Mouse (Mus musculus): ENCODE measurements around the gene Mta2. TPM values are rescaled to one million over a fixed set of nuclear protein-coding genes. Genes with fewer than 3 reads are reported as not detected.

Mta2 gene
- polyA plus RNA-seq, 1 experiment from 2014 or later: 171 TPM

DNA sequence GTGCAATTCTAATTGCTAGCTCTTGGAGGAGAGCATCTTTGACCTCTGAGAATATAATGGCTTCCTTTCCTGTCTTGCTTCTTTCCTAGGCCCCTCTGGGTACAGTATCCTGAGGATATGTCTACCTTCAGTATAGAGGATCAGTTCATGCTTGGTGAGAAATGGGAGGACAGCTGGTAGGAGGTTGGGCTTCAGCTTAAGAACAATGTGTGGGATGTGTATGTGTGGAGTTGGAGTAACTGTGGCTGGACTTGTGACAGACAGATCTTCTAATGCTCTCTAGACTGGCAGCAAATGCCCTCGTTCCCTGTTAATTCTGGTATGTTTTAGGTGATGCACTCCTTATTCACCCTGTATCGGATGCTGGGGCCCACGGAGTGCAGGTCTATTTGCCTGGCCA, 27.5 kb upstream of the Mta2 start:
- no peaks in the 10 kb centered on the region for H3K4me1 ChIP-seq
- H3K9ac ChIP-seq (replicated peaks): no peak overlapping the region
- H3K27me3 ChIP-seq: no peaks in the 10 kb centered on the region
- no peak overlapping the region for H3K4me3 ChIP-seq
- no peak for ATAC-seq (replicated peaks)
- H3K4me2 ChIP-seq (replicated peaks): no peak overlapping the region
- no peak overlapping the region for H3K27ac ChIP-seq (replicated peaks)
- 95% methylated on average over 3 of the region's 3 CpGs for WGBS
- H3K9me3 ChIP-seq: no peaks in the 10 kb centered on the region
- H3K36me3 ChIP-seq: peaks cover 77% of the 10 kb centered on the region

DNA sequence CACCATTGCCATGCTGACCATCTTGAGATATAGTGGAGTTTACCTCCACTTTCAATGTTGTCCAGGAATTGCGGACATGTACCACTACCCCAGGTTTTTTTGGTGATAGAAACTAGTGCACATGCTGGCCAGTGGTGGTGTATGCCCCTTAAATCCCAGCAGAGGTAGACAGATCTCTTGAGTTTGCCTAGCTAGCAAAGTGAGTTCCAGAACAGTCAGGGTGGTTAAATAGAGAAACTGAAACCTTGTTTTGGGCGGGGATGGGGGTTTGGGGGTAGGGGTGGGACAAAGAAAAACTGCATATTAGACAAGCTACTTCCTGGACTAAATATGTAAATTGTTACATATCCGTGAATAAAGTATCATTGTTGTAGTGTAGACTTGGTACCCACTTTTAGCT, 22.7 kb upstream of the Mta2 start:
- 95% methylated on average over 3 of the region's 3 CpGs for WGBS
- H3K9ac ChIP-seq (replicated peaks): no peak overlapping the region
- no peak overlapping the region for H3K27ac ChIP-seq (replicated peaks)
- no peak overlapping the region for H3K4me2 ChIP-seq (replicated peaks)
- H3K4me3 ChIP-seq: no peak overlapping the region
- peaks cover 29% of the 10 kb centered on the region for H3K36me3 ChIP-seq
- H3K4me1 ChIP-seq: peaks cover 18% of the 10 kb centered on the region
- no peak for ATAC-seq (replicated peaks)
- no peaks in the 10 kb centered on the region for H3K9me3 ChIP-seq
- H3K27me3 ChIP-seq: no peaks in the 10 kb centered on the region

- Histone ChIP-seq H3K4me3 (peak overlapping the region; percentile 74), H3K9ac (replicated peaks) (peak overlapping the region; percentile 81), H3K27ac (replicated peaks) (peak overlapping the region; percentile 85), H3K9me3 (no peaks in the 10 kb centered on the region), H3K4me2 (replicated peaks) (peak overlapping the region; percentile 68), H3K36me3 (peaks cover 26% of the 10 kb centered on the region), H3K27me3 (no peaks in the 10 kb centered on the region), H3K4me1 (peaks cover 18% of the 10 kb centered on the region)
- 0 out of 2 replicates have a peak, but pooled peaks have one; percentile 10 for ATAC-seq (replicated peaks)
- WGBS: 68% methylated on average over 6 of the region's 6 CpGs
Measured at GRCm38 (mm10) chr19:8919684-8920072, 22.0 kb upstream of the Mta2 start.

GRCm38 (mm10) chr19:8920073-8920736, 21.5 kb upstream of the Mta2 start, which contains the start of gene B3gat3:
Gene B3gat3, plus strand, starts transcription at chr19:8920374.
- Histone ChIP-seq H3K27me3 (no peaks in the 10 kb centered on the region), H3K4me3 (peak within 1 kb of the TSS; percentile 74), H3K36me3 (peaks cover 21% of the 10 kb centered on the region), H3K4me1 (peaks cover 18% of the 10 kb centered on the region), H3K9ac (replicated peaks) (peak within 1 kb of the TSS; percentile 81), H3K27ac (replicated peaks) (peak within 1 kb of the TSS; percentile 85), H3K4me2 (replicated peaks) (peak within 1 kb of the TSS; percentile 68), H3K9me3 (no peaks in the 10 kb centered on the region)
- WGBS: 2% methylated on average over 50 of the region's 50 CpGs
- ATAC-seq (replicated peaks): peak; percentile 98

DNA sequence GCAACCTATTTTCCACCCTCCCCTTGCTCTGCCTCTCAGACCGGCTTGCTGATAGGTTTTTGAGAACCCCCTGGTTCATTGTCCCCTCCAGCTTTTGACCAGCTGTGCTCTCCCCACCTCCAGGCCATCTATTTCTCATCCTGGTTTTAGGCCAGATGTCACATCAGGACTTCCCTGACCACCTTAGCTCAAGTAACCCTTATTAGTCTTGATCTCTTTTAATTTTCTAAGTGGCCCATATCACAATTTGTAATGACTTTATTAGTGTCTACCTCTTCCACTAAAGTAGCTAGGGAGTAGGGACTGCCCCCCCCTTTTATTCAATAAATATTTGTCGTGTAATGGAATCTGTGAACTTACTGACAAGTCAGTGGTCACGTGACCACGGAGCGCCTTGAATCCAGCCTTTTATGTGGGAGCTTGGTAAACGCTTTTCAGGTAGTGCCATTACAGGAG, 20.8 kb upstream of the Mta2 start:
- Histone ChIP-seq H3K27ac (replicated peaks) (peak overlapping the region; percentile 85), H3K36me3 (peaks cover 19% of the 10 kb centered on the region), H3K4me1 (peaks cover 18% of the 10 kb centered on the region), H3K4me2 (replicated peaks) (peak overlapping the region; percentile 68), H3K9me3 (no peaks in the 10 kb centered on the region), H3K27me3 (no peaks in the 10 kb centered on the region), H3K4me3 (peak overlapping the region; percentile 74), H3K9ac (replicated peaks) (peak overlapping the region; percentile 81)
- under 1% methylated on average over 6 of the region's 6 CpGs for WGBS
- no peak; the same call in 1 of the 2 replicates for ATAC-seq (replicated peaks)

- Histone ChIP-seq H3K4me3 (peak overlapping the region; percentile 74), H3K27ac (replicated peaks) (no peak overlapping the region), H3K9ac (replicated peaks) (no peak overlapping the region), H3K9me3 (no peaks in the 10 kb centered on the region), H3K36me3 (peaks cover 21% of the 10 kb centered on the region), H3K4me2 (replicated peaks) (0 out of 2 replicates have a peak overlapping the region, but pooled peaks have one; percentile 8), H3K4me1 (peaks cover 18% of the 10 kb centered on the region), H3K27me3 (no peaks in the 10 kb centered on the region)
- WGBS: 84% methylated on average over 9 of the region's 9 CpGs
- no peak for ATAC-seq (replicated peaks)
Measured at GRCm38 (mm10) chr19:8921741-8922140, 19.9 kb upstream of the Mta2 start.

DNA sequence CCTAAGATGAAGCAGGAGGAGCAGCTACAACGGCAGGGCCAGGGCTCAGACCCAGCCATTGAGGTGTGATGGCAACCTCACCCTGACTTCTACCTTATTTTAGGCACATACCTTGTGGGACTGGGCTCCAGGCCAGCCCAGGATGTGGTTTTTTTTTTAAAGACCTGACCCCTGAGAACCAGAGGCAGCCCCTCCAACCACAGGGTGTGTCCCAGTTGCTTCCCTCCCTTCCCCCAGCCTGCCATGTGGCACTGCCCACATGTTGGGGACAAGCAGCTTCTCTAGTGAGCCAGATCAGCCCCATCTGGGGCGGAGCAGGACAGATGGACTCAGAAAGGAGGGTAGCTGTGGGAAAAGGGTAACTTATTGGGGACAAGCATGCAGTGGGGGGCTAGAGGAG, 14.9 kb upstream of the Mta2 start:
- ATAC-seq (replicated peaks): no peak

DNA sequence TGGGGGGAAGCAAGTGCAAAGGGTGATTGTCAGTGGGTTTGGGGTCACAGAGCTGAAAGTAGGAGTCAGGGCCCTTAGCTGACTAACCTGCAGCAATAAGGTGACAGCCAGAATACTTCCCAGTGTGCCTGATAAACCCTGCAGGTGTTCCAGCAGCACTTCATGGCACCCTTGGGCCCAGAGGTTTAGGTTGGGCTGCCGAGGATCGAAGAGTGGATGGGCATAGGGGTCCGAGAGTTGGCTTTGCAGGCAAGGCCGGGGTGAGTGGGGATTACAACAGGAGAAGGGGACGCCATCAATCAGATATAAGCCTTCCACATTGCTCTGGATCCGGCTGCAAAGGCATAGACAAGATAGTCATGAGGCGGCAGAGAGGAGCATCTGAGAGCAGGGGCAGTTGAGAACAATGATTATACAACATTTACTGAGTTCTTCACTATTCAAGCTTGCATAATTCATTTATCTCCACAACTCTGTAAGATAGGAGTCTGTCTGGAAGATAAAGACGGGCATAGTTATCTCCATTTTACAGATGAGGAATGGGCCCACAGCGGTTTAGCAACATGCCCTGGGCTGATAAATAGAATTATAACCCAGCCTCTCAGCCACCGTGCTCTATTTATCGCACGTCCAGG, 13.7 kb upstream of the Mta2 start:
- ATAC-seq (replicated peaks): no peak
- Histone ChIP-seq H3K9ac (replicated peaks) (no peak overlapping the region), H3K4me1 (peaks cover 16% of the 10 kb centered on the region), H3K27ac (replicated peaks) (no peak overlapping the region), H3K4me2 (replicated peaks) (no peak overlapping the region), H3K4me3 (no peak overlapping the region), H3K36me3 (peaks cover 28% of the 10 kb centered on the region), H3K9me3 (no peaks in the 10 kb centered on the region), H3K27me3 (no peaks in the 10 kb centered on the region)
- WGBS: 92% methylated on average over 12 of the region's 12 CpGs

More for the DNA sequence above, 14.9 kb upstream of the Mta2 start:
- Histone ChIP-seq H3K27me3 (no peaks in the 10 kb centered on the region), H3K9me3 (no peaks in the 10 kb centered on the region), H3K4me2 (replicated peaks) (no peak overlapping the region), H3K36me3 (peaks cover 28% of the 10 kb centered on the region), H3K4me1 (peaks cover 18% of the 10 kb centered on the region), H3K9ac (replicated peaks) (no peak overlapping the region), H3K4me3 (no peak overlapping the region), H3K27ac (replicated peaks) (no peak overlapping the region)
- 91% methylated on average over 2 of the region's 2 CpGs for WGBS

- H3K4me1 ChIP-seq: peaks cover 16% of the 10 kb centered on the region
- peak; percentile 33; the same call in 1 of the 2 replicates for ATAC-seq (replicated peaks)
- H3K27me3 ChIP-seq: no peaks in the 10 kb centered on the region
- 0 out of 2 replicates have a peak overlapping the region, but pooled peaks have one; percentile 12 for H3K27ac ChIP-seq (replicated peaks)
- H3K9me3 ChIP-seq: no peaks in the 10 kb centered on the region
- H3K36me3 ChIP-seq: peaks cover 28% of the 10 kb centered on the region
- H3K4me3 ChIP-seq: peak overlapping the region; percentile 50
- peak overlapping the region; percentile 67 for H3K4me2 ChIP-seq (replicated peaks)
- peak overlapping the region; percentile 59 for H3K9ac ChIP-seq (replicated peaks)
- WGBS: 11% methylated on average over 16 of the region's 16 CpGs
Measured at GRCm38 (mm10) chr19:8928689-8929223, 12.9 kb upstream of the Mta2 start.

GRCm38 (mm10) chr19:8929224-8930088, 12.2 kb upstream of the Mta2 start, which contains the start of the genes Rom1 and Eml3:
Gene Rom1, minus strand, starts transcription at chr19:8929356.
Gene Eml3, plus strand, starts transcription at chr19:8929552.
- under 1% methylated on average over 64 of the region's 74 CpGs for WGBS
- Histone ChIP-seq H3K4me3 (peak within 1 kb of the TSS; percentile 50), H3K36me3 (peaks cover 26% of the 10 kb centered on the region), H3K9me3 (no peaks in the 10 kb centered on the region), H3K4me2 (replicated peaks) (peak within 1 kb of the TSS; percentile 67), H3K27ac (replicated peaks) (peak within 1 kb of the TSS; percentile 12; the same call in 1 of the 2 replicates), H3K4me1 (peaks cover 16% of the 10 kb centered on the region), H3K27me3 (no peaks in the 10 kb centered on the region), H3K9ac (replicated peaks) (peak within 1 kb of the TSS; percentile 59)
- peak; percentile 64 for ATAC-seq (replicated peaks)

DNA sequence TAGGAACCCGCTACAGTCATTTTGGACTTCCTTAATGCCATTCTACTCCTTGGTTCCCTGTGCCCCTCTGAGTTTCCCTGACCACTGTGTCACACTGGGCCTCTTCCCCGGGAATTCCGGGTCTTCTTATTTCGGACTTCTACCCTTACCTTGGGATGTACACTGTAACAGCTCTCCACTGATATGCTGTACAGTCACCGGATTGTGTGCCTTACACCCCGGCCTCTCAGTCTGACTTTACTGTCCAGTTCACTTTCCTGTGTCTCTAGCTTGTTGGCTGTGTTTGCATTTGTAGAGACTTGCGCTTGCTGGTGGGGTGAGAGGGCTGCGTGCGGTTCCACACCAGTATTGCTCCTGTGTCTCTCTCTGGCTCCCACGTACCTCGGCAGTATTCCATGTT, 11.6 kb upstream of the Mta2 start:
- peak overlapping the region; percentile 50 for H3K4me3 ChIP-seq
- H3K9ac ChIP-seq (replicated peaks): peak overlapping the region; percentile 59
- no peaks in the 10 kb centered on the region for H3K9me3 ChIP-seq
- peaks cover 16% of the 10 kb centered on the region for H3K4me1 ChIP-seq
- peak overlapping the region; percentile 67 for H3K4me2 ChIP-seq (replicated peaks)
- peaks cover 25% of the 10 kb centered on the region for H3K36me3 ChIP-seq
- 17% methylated on average over 11 of the region's 11 CpGs for WGBS
- H3K27ac ChIP-seq (replicated peaks): no peak overlapping the region
- ATAC-seq (replicated peaks): peak; percentile 14; the same call in 1 of the 2 replicates
- no peaks in the 10 kb centered on the region for H3K27me3 ChIP-seq

Data from forebrain, embryonic 15.5 days (tissue).